Mouse (Mus musculus): ENCODE data around the gene Ifi35. TPM values are rescaled to one million over a fixed set of nuclear protein-coding genes. Genes with fewer than 3 reads are reported as not detected.

Ifi35 gene
- polyA plus RNA-seq, 1 experiment from 2014 or later, result 2.3 TPM

DNA sequence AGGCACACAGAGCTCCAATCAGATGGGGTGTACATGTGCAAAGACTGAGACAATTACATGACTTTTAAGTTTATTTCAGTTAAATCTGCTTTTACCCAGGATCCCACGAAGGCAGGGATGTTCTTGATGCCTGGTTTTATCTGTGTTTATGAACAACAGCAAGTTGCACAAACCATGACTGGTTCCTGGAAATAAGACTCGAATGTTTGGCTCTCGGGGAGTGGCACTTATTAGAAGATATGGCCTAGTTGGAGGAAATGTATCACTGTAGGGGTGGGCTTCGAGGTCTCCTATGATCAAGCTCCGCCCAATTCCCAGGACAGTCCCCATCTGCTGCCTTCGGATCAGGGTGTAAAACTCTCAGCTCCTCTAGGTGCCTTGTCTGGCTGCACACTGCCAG is 37.9 kb downstream of the Ifi35 start:
- ATAC-seq, result no peak

DNA sequence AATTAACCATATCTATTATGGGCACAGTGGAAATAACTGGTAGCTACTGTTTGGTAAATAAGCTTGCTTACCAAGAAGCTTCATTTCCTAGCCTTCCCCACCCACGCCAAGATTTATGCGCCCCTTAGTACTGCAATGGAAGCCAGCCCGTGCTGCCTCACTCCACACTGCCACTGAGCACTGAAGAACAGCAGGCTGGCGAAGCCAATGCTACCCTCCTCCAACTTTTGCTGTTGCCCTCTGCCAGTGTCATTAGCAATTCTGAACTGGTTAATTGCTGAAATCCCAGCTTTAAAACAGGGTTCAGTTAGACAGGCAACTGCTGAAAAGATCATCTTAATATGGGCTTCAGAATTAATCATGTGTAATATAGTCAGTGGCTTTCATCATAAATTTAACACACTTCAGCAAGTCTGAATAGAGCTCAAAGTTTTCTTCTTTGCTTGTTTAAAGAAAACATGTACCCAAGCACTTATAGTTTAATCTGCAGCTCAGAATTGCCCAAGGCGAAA is 58.1 kb downstream of the Ifi35 start:
- Histone ChIP-seq H3K27me3 (no peaks in the 10 kb centered on the region), H3K4me3 (replicated peaks) (no peak overlapping the region), H3K4me2 (replicated peaks) (no peak overlapping the region), H3K4me1 (replicated peaks) (no peaks in the 10 kb centered on the region), H3K9ac (replicated peaks) (no peak overlapping the region), H3K9me3 (no peaks in the 10 kb centered on the region), H3K36me3 (peaks cover 17% of the 10 kb centered on the region), H3K27ac (no peak overlapping the region)
- ATAC-seq, result no peak
- 80% methylated on average over 5 of the region's 5 CpGs for WGBS

More for the DNA sequence above, 37.9 kb downstream of the Ifi35 start:
- H3K9me3 ChIP-seq, result no peaks in the 10 kb centered on the region
- no peak overlapping the region for H3K4me3 ChIP-seq (replicated peaks)
- H3K4me2 ChIP-seq (replicated peaks), result no peak overlapping the region
- peaks cover 4% of the 10 kb centered on the region; the same call in 1 of the 2 replicates for H3K36me3 ChIP-seq
- peaks cover 27% of the 10 kb centered on the region for H3K4me1 ChIP-seq (replicated peaks)
- H3K27ac ChIP-seq, result peak overlapping the region; percentile 81
- whole genome bisulfite sequencing, result 73% methylated on average over 6 of the region's 6 CpGs
- H3K9ac ChIP-seq (replicated peaks), result no peak overlapping the region
- H3K27me3 ChIP-seq, result no peaks in the 10 kb centered on the region

DNA sequence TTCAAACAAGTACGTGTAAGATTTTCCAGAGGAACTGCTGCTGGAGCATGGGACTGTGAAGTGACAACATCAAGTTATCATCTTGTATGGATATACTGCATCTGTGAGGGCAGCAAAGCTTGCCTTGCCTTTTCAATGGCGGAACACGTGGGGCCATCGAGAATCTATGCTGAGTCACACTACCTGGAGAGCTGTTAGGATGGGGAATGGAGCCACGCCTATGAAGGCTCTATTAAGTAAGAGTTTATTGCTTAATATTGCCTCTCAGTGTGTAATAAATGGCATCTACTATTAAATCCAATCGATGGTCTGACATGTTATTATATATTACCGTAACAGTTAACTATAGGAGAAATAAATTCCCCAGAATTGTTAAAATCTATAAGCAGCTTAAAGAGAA is 58.9 kb downstream of the Ifi35 start:
- Histone ChIP-seq H3K27ac (no peak overlapping the region), H3K4me1 (replicated peaks) (no peaks in the 10 kb centered on the region), H3K4me3 (replicated peaks) (no peak overlapping the region), H3K4me2 (replicated peaks) (no peak overlapping the region), H3K9ac (replicated peaks) (no peak overlapping the region), H3K9me3 (no peaks in the 10 kb centered on the region), H3K36me3 (peaks cover 17% of the 10 kb centered on the region), H3K27me3 (no peaks in the 10 kb centered on the region)
- 96% methylated on average over 7 of the region's 7 CpGs for WGBS
- no peak for ATAC-seq

Small RNA genes within 50 kb of the gene (microRNA-seq; reads per million reads assigned to microRNA genes)
- not detected for gene Mir6929

Other genes with a start within 250 kb of the Ifi35 start
- gene Ezh1, start 221.9 kb upstream of the Ifi35 start, polyA plus RNA-seq (2015; fragmentation: Nextera tagmentation; extraction: Ambion mirVana), result 17.6 and 17.7 TPM in 2 replicates
- 64.4 and 65.7 TPM in 2 replicates for gene Ramp2, start 202.4 kb upstream of the Ifi35 start, polyA plus RNA-seq (2015; fragmentation: Nextera tagmentation; extraction: Ambion mirVana)
- 110 and 111 TPM in 2 replicates for gene Vps25, start 194.7 kb upstream of the Ifi35 start, polyA plus RNA-seq (2015; fragmentation: Nextera tagmentation; extraction: Ambion mirVana)
- gene Wnk4, start 187.8 kb upstream of the Ifi35 start, polyA plus RNA-seq (2015; fragmentation: Nextera tagmentation; extraction: Ambion mirVana), result 7.2 and 7.5 TPM in 2 replicates
- 1.2 and 1.3 TPM in 2 replicates for gene Cntd1, start 169.4 kb upstream of the Ifi35 start, polyA plus RNA-seq (2015; fragmentation: Nextera tagmentation; extraction: Ambion mirVana)
- 210 and 213 TPM in 2 replicates for gene Coa3, start 169.3 kb upstream of the Ifi35 start, polyA plus RNA-seq (2015; fragmentation: Nextera tagmentation; extraction: Ambion mirVana)
- 178 and 194 TPM in 2 replicates for gene Becn1, start 146.1 kb upstream of the Ifi35 start, polyA plus RNA-seq (2015; fragmentation: Nextera tagmentation; extraction: Ambion mirVana)
- gene Psme3, start 132.2 kb upstream of the Ifi35 start, polyA plus RNA-seq (2015; fragmentation: Nextera tagmentation; extraction: Ambion mirVana), result 126 and 134 TPM in 2 replicates
- 2.4 and 2.5 TPM in 2 replicates for gene Aoc2, start 123.3 kb upstream of the Ifi35 start, polyA plus RNA-seq (2015; fragmentation: Nextera tagmentation; extraction: Ambion mirVana)
- gene Aoc3, start 117.8 kb upstream of the Ifi35 start, polyA plus RNA-seq (2015; fragmentation: Nextera tagmentation; extraction: Ambion mirVana), result not detected in 2 replicates
- not detected in 2 replicates for gene G6pc, start 80.8 kb upstream of the Ifi35 start, polyA plus RNA-seq (2015; fragmentation: Nextera tagmentation; extraction: Ambion mirVana)
- 94.8 and 101 TPM in 2 replicates for gene Aarsd1, start 30.8 kb upstream of the Ifi35 start, polyA plus RNA-seq (2015; fragmentation: Nextera tagmentation; extraction: Ambion mirVana)
- 6.6 and 8.5 TPM in 2 replicates for gene Gm27029, start 23.6 kb upstream of the Ifi35 start, polyA plus RNA-seq (2015; fragmentation: Nextera tagmentation; extraction: Ambion mirVana)
- 26.2 and 26.4 TPM in 2 replicates for gene Rundc1, start 23.3 kb upstream of the Ifi35 start, polyA plus RNA-seq (2015; fragmentation: Nextera tagmentation; extraction: Ambion mirVana)
- gene Ptges3l, start 23.1 kb upstream of the Ifi35 start, polyA plus RNA-seq (2015; fragmentation: Nextera tagmentation; extraction: Ambion mirVana), result 2.0 and 2.6 TPM in 2 replicates
- gene Rpl27, start 6.1 kb upstream of the Ifi35 start, polyA plus RNA-seq (2015; fragmentation: Nextera tagmentation; extraction: Ambion mirVana), result 303 and 310 TPM in 2 replicates
- gene Rnd2, start 16.6 kb downstream of the Ifi35 start, polyA plus RNA-seq (2015; fragmentation: Nextera tagmentation; extraction: Ambion mirVana), result 102 and 117 TPM in 2 replicates
- gene Vat1, start 17.8 kb downstream of the Ifi35 start, polyA plus RNA-seq (2015; fragmentation: Nextera tagmentation; extraction: Ambion mirVana), result 79.5 and 91.5 TPM in 2 replicates
- gene Brca1, start 103.5 kb downstream of the Ifi35 start, polyA plus RNA-seq (2015; fragmentation: Nextera tagmentation; extraction: Ambion mirVana), result 4.7 and 5.3 TPM in 2 replicates
- gene Nbr1, start 103.7 kb downstream of the Ifi35 start, polyA plus RNA-seq (2015; fragmentation: Nextera tagmentation; extraction: Ambion mirVana), result 113 and 116 TPM in 2 replicates
- 2.1 and 2.7 TPM in 2 replicates for gene Tmem106a, start 133.8 kb downstream of the Ifi35 start, polyA plus RNA-seq (2015; fragmentation: Nextera tagmentation; extraction: Ambion mirVana)
- not detected in 2 replicates for gene Gm11634, start 150.8 kb downstream of the Ifi35 start, polyA plus RNA-seq (2015; fragmentation: Nextera tagmentation; extraction: Ambion mirVana)
- 21.7 and 24.8 TPM in 2 replicates for gene Rdm1, start 178.8 kb downstream of the Ifi35 start, polyA plus RNA-seq (2015; fragmentation: Nextera tagmentation; extraction: Ambion mirVana)
- 5.1 and 8.4 TPM in 2 replicates for gene Arl4d, start 217.1 kb downstream of the Ifi35 start, polyA plus RNA-seq (2015; fragmentation: Nextera tagmentation; extraction: Ambion mirVana)